Mouse (Mus musculus) limb, embryonic 15.5 days (tissue): ENCODE results near the gene Cenpi. TPM values are rescaled to one million over a fixed set of nuclear protein-coding genes. Genes with fewer than 3 reads are reported as not detected.
A peak's percentile ranks its signal among the peaks of the same experiment; 100 is the strongest.

ENCODE experiments used
- ATAC-seq: fragments of 200-750 bp; cut with Nextera tagmentation; 2 replicates; pipeline ENCODE4 v1.8.0; 2017; ENCODE audit warnings: low read depth, moderate TSS enrichment; ENCODE audit not compliant: insufficient number of reproducible peaks, low FRiP score, low TSS enrichment
- H3K27ac ChIP-seq: fragments of 300-500 bp; sonication (generic); 2 replicates; pipeline ENCODE4 v1.5.1; 2015; ENCODE audit warnings: moderate library complexity, mild to moderate bottlenecking, inconsistent platforms
- H3K27me3 ChIP-seq: fragments of 300-500 bp; sonication (generic); 2 replicates; pipeline ENCODE4 v1.6.1; 2015; ENCODE audit warnings: inconsistent platforms
- H3K36me3 ChIP-seq: fragments of 300-500 bp; sonication (generic); 2 replicates; pipeline ENCODE4 v1.6.1; 2015; ENCODE audit warnings: inconsistent platforms
- H3K4me1 ChIP-seq: fragments of 300-500 bp; sonication (generic); 2 replicates; pipeline ENCODE4 v1.6.1; 2015; ENCODE audit warnings: inconsistent platforms
- H3K4me2 ChIP-seq: fragments of 300-500 bp; sonication (generic); 2 replicates; pipeline ENCODE4 v1.6.1; 2015; ENCODE audit warnings: mild to moderate bottlenecking, inconsistent platforms
- H3K4me3 ChIP-seq: fragments of 300-500 bp; sonication (generic); 2 replicates; pipeline ENCODE4 v1.5.1; 2015; ENCODE audit warnings: mild to moderate bottlenecking, inconsistent platforms
- H3K9ac ChIP-seq: fragments of 300-500 bp; sonication (generic); 2 replicates; pipeline ENCODE4 v1.6.1; 2015; ENCODE audit warnings: inconsistent platforms
- H3K9me3 ChIP-seq: fragments of 300-500 bp; sonication (generic); 2 replicates; pipeline ENCODE4 v1.6.1; 2016; ENCODE audit warnings: inconsistent platforms
- WGBS: fragments of 180-500 bp; shearing (Covaris S2); methylation state at CpG from one replicate; pipeline ENCODE4 v1.1.7; 2015; 5-methylcytosine and 5-hydroxymethylcytosine counted together
- polyA plus RNA-seq: library from polyadenylated mRNA; unstranded; fragments of >200 nt; fragmentation: Nextera tagmentation; extraction: Ambion mirVana; gene quantifications from 2 replicates; pipeline ENCODE4 v1.2.1, GENCODE M21; 2015

Cenpi gene
- 21.9 and 22.9 TPM in 2 replicates for polyA plus RNA-seq

- Histone ChIP-seq H3K9ac (0 out of 2 replicates have a peak within 1 kb of the TSS, but pooled peaks have one; percentile 23), H3K9me3 (no peaks in the 10 kb centered on the region), H3K27ac (peak within 1 kb of the TSS; percentile 61; the same call in 1 of the 2 replicates), H3K4me3 (peak within 1 kb of the TSS; percentile 46), H3K4me2 (peak within 1 kb of the TSS; percentile 41), H3K27me3 (no peaks in the 10 kb centered on the region), H3K4me1 (no peaks in the 10 kb centered on the region), H3K36me3 (no peaks in the 10 kb centered on the region)
- ATAC-seq, result peak; percentile 83
- 18% methylated on average over 36 of the region's 36 CpGs for WGBS
Observed at GRCm38 (mm10) chrX:134307534-134308274, at the start of gene Cenpi. TSS of gene Cenpi (plus strand) at chrX:134308084.

DNA sequence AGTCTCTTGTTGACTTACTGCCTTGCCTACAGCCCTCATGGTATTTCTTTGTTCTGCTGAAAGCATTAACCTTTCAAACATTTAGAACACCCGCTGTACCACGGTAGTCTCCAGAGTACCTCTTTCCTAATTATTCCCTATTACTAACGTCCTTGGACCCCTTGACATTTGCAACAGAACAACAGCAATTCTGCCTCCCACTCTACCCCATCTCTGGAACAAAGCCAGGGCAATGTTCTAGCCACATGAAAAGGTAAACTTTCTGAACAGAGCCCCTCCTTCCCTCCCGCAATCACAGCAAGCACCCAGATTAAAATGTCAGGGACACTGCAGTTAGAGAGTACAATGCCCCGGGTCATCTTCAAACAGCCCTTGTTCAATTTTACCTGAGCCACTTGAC lies 46.7 kb upstream of the Cenpi start:
- ATAC-seq, result no peak
- Histone ChIP-seq H3K27me3 (no peaks in the 10 kb centered on the region), H3K9me3 (no peaks in the 10 kb centered on the region), H3K4me2 (no peak overlapping the region), H3K36me3 (no peaks in the 10 kb centered on the region), H3K4me1 (no peaks in the 10 kb centered on the region), H3K9ac (no peak overlapping the region), H3K27ac (no peak overlapping the region), H3K4me3 (no peak overlapping the region)
- 58% methylated on average over 5 of the region's 5 CpGs for WGBS

DNA sequence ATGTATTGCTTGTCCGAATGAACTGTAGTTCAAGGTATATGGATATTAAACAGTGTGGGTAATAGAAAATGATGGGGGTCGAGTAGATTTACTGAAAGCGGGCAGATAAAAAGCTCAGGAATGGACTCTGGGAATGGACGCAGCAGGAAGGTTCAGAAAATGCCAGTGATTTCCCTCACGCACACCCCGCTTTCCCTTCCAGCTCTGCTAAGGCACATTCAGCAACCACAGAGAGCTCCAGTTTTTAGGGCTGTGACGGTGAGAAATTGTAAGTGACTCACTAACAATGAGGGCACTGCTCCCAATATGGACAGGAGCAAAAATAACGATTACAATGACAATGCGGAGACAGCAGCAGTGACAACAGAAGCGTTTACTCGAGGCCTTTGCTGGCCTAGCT lies 45.8 kb upstream of the Cenpi start:
- 58% methylated on average over 11 of the region's 11 CpGs for WGBS
- Histone ChIP-seq H3K9me3 (no peaks in the 10 kb centered on the region), H3K9ac (no peak overlapping the region), H3K4me2 (no peak overlapping the region), H3K4me3 (no peak overlapping the region), H3K4me1 (no peaks in the 10 kb centered on the region), H3K27ac (no peak overlapping the region), H3K27me3 (no peaks in the 10 kb centered on the region), H3K36me3 (no peaks in the 10 kb centered on the region)
- no peak for ATAC-seq

DNA sequence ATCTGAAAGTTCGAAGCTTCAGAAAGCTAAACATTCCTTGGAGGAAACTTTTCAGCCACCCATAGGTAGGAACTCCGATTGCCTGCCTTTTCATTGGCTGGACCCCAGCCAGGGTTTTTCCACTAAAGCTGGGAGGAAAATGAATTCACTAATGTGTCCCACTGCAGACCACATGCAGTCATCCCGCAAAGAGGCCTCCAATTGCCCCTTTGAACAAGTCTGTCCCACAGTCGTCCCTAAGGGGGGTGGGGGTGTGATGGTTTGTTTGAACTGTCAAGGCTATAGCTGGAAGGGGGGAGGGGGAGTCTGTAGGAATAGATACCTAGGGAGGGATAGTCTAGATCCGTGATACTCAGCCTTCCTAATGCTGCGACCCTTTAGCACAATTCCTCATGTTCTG lies 32.2 kb upstream of the Cenpi start:
- no peak for ATAC-seq
- H3K4me3 ChIP-seq, result peak overlapping the region; percentile 42

DNA sequence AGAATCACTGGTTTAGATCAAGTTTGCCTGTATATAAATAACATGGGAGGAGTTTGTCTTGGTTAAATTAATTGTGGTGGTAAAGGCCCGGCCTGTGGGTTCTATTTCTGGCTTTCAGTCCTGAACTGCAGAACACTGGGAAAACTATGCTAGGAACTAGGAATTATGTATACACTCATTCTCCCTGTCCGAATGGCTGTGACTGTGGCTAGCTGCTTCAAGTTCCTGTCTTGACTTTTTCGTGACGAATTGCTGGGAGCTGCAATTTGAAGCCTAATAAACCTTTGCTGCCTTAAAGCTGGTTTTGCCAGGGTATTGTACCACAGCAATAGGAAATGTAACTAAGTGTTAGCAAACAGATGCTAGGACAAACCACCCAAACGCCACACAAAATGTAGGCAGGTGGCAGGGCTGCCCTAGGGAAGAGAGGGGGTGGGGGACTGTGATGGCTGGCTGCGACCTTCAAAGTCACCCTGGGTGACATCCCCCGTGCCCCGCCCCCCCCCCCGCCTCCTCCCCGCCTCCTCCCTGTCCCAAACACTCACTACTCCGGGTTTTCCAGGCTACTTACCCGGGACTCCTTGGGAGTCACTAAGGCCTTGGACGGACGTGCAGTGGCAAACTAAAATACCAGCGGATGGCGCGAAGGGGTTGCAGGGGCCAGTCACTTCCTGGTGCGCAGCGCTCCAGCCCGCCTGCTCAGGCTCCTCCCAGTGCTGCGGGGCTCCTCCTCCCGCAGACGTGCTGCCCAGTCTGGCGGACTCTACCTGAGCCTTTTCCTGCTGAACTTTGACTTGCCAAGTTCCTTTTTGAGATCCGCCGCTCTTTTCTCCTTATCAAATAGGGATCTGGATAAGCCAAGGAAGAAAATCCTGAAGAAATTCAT lies 31.4 kb upstream of the Cenpi start, which contains the start of gene Trmt2b:
Gene Trmt2b (minus strand): TSS at position 710 of the 886 bp plus-strand sequence.
- no peaks in the 10 kb centered on the region for H3K36me3 ChIP-seq
- no peaks in the 10 kb centered on the region for H3K4me1 ChIP-seq
- peak within 1 kb of the TSS; percentile 69 for H3K27ac ChIP-seq
- H3K27me3 ChIP-seq, result no peaks in the 10 kb centered on the region
- H3K9me3 ChIP-seq, result no peaks in the 10 kb centered on the region
- H3K4me3 ChIP-seq, result peak within 1 kb of the TSS; percentile 42
- 22% methylated on average over 19 of the region's 26 CpGs for WGBS
- 0 out of 2 replicates have a peak within 1 kb of the TSS, but pooled peaks have one; percentile 17 for H3K9ac ChIP-seq
- ATAC-seq, result 0 out of 2 replicates have a peak, but pooled peaks have one; percentile 69
- peak within 1 kb of the TSS; percentile 43 for H3K4me2 ChIP-seq

More for the DNA sequence above, 32.2 kb upstream of the Cenpi start:
- Histone ChIP-seq H3K9me3 (no peaks in the 10 kb centered on the region), H3K27ac (no peak overlapping the region), H3K27me3 (no peaks in the 10 kb centered on the region), H3K9ac (no peak overlapping the region), H3K4me1 (no peaks in the 10 kb centered on the region), H3K36me3 (no peaks in the 10 kb centered on the region), H3K4me2 (peak overlapping the region; percentile 24; the same call in 1 of the 2 replicates)
- 25% methylated on average over 6 of the region's 6 CpGs for WGBS

- Histone ChIP-seq H3K4me1 (no peaks in the 10 kb centered on the region), H3K9me3 (no peaks in the 10 kb centered on the region), H3K4me3 (no peak overlapping the region), H3K9ac (no peak overlapping the region), H3K4me2 (no peak overlapping the region), H3K36me3 (no peaks in the 10 kb centered on the region), H3K27ac (no peak overlapping the region), H3K27me3 (no peaks in the 10 kb centered on the region)
- no peak for ATAC-seq
- WGBS, result 84% methylated on average over 3 of the region's 3 CpGs
Observed at GRCm38 (mm10) chrX:134280531-134280930, 27.4 kb upstream of the Cenpi start.

- Histone ChIP-seq H3K27ac (no peak overlapping the region), H3K4me1 (no peaks in the 10 kb centered on the region), H3K4me2 (no peak overlapping the region), H3K9ac (no peak overlapping the region), H3K27me3 (peaks cover 5% of the 10 kb centered on the region; the same call in 1 of the 2 replicates), H3K9me3 (no peaks in the 10 kb centered on the region), H3K36me3 (no peaks in the 10 kb centered on the region), H3K4me3 (no peak overlapping the region)
- ATAC-seq, result no peak
- WGBS, result 91% methylated on average over 2 of the region's 2 CpGs
Observed at GRCm38 (mm10) chrX:134285102-134285501, 22.8 kb upstream of the Cenpi start.

DNA sequence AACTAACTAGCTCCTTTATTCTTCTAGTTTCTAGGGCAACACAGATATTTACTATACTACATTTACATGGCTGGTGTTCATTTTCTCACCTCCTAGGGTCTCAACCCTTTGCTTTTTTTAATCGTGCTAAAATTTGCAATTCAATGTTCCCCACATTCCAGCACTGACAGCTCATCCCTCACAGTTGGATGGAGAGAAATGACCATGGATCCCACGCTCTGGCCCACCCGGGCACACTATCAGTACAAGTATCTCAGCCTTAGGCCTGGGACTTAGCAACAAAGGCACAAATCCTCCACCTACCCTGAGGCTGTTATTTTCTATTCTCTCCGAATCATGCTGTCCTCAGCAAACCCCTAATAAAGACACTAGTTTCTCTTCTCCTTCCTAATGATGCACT lies 22.1 kb upstream of the Cenpi start:
- ATAC-seq, result no peak
- H3K4me2 ChIP-seq, result no peak overlapping the region
- H3K4me1 ChIP-seq, result no peaks in the 10 kb centered on the region
- H3K4me3 ChIP-seq, result no peak overlapping the region
- H3K27ac ChIP-seq, result no peak overlapping the region
- H3K9me3 ChIP-seq, result no peaks in the 10 kb centered on the region
- H3K9ac ChIP-seq, result no peak overlapping the region
- no peaks in the 10 kb centered on the region for H3K36me3 ChIP-seq
- peaks cover 6% of the 10 kb centered on the region; the same call in 1 of the 2 replicates for H3K27me3 ChIP-seq
- 65% methylated on average over 4 of the region's 4 CpGs for WGBS

DNA sequence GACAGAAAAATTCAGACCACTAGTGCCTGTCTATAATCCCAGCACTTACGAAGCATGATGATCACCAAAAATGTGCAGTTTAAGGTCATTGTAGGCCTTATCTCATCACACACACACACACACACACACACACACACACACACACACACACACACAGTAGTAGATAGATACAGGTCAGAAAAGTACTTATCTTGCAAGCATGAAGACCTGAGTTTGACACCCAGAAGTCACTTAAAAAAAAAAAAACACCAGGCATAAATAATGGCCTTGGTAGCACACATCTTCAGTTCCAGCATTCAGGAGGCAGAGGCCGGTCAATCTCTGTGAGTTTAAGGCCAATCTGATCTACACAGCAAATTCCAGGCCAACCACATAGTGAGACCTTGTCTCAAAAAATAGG lies 20.6 kb upstream of the Cenpi start:
- Histone ChIP-seq H3K36me3 (no peaks in the 10 kb centered on the region), H3K27ac (no peak overlapping the region), H3K4me2 (no peak overlapping the region), H3K4me3 (no peak overlapping the region), H3K4me1 (no peaks in the 10 kb centered on the region), H3K9ac (no peak overlapping the region), H3K27me3 (peaks cover 6% of the 10 kb centered on the region), H3K9me3 (no peaks in the 10 kb centered on the region)
- 86% methylated on average over 2 of the region's 2 CpGs for WGBS
- no peak for ATAC-seq

- 41% methylated on average over 9 of the region's 9 CpGs for WGBS
- Histone ChIP-seq H3K27me3 (peaks cover 17% of the 10 kb centered on the region), H3K36me3 (no peaks in the 10 kb centered on the region), H3K9ac (no peak overlapping the region), H3K27ac (no peak overlapping the region), H3K4me2 (peak overlapping the region; percentile 61), H3K4me1 (no peaks in the 10 kb centered on the region), H3K4me3 (peak overlapping the region; percentile 44), H3K9me3 (no peaks in the 10 kb centered on the region)
- no peak for ATAC-seq
Observed at GRCm38 (mm10) chrX:134296301-134296700, 11.6 kb upstream of the Cenpi start.

- Histone ChIP-seq H3K9ac (no peak overlapping the region), H3K4me2 (peak overlapping the region; percentile 61), H3K4me3 (peak overlapping the region; percentile 44), H3K9me3 (no peaks in the 10 kb centered on the region), H3K4me1 (no peaks in the 10 kb centered on the region), H3K27ac (no peak overlapping the region), H3K36me3 (no peaks in the 10 kb centered on the region), H3K27me3 (peaks cover 17% of the 10 kb centered on the region)
- 31% methylated on average over 7 of the region's 7 CpGs for WGBS
- ATAC-seq, result no peak
Observed at GRCm38 (mm10) chrX:134296737-134297136, 11.1 kb upstream of the Cenpi start.

- no peak overlapping the region for H3K27ac ChIP-seq
- no peak for ATAC-seq
- H3K27me3 ChIP-seq, result peaks cover 17% of the 10 kb centered on the region
- H3K4me3 ChIP-seq, result peak overlapping the region; percentile 44; the same call in 1 of the 2 replicates
- no peaks in the 10 kb centered on the region for H3K36me3 ChIP-seq
- no peaks in the 10 kb centered on the region for H3K9me3 ChIP-seq
- H3K9ac ChIP-seq, result no peak overlapping the region
- no peaks in the 10 kb centered on the region for H3K4me1 ChIP-seq
- whole genome bisulfite sequencing, result 35% methylated on average over 4 of the region's 4 CpGs
- peak overlapping the region; percentile 61; the same call in 1 of the 2 replicates for H3K4me2 ChIP-seq
Observed at GRCm38 (mm10) chrX:134297195-134297594, 10.7 kb upstream of the Cenpi start.
